Mouse (Mus musculus): ENCODE measurements around the gene Nudt1. TPM values are rescaled to one million over a fixed set of nuclear protein-coding genes. Genes with fewer than 3 reads are reported as not detected.
"Not testable (repeated sequence)": the region's sequence is repeated elsewhere in the genome, so short reads cannot be mapped to it uniquely, and the experiment has no call there.

Nudt1 gene
- polyA plus RNA-seq, 1 experiment from 2014 or later, result 17.9 TPM

DNA sequence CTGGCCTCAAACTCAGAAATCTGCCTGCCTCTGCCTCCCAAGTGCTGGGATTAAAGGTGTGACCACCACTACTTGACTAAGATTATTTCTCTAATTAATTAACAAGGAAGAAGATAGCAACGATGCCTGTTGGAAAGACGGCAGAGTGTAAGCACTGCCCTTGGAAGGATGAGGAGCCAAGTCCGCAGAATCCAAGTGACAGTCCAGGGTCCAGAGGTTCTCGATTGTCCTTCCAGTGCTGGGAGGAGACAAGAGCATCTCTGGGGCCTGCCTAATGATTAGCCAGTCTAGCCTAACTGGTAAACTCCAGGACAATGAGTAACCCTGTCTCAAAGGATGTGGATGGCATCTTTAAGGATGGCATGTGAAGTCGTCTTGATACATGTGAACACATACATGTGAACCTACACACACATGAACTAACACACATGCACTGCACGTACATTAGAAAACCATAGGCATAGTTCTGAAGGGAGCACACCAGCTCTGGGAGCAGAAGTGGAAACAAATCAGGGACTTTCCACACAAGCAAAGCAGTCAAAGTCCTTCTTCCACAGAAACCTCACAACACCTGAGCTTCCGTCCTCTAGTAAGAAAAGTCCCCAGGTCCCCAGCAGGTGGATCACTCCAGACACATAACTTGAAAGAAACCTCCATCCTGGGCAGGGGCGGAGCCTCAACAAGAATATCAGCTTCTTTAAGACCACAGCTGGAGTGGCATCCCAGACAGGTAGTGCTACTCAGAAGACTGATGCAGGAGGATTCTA is 29.5 kb downstream of the Nudt1 start:
- H3K27me3 ChIP-seq (replicated peaks; ENCODE audit: insufficient read depth, low read length), result no peaks in the 10 kb centered on the region
- H3K4me2 ChIP-seq (replicated peaks; ENCODE audit: low read depth, low read length), result no peak overlapping the region
- H3K36me3 ChIP-seq (ENCODE audit: insufficient read depth, low read length), result peaks cover 25% of the 10 kb centered on the region
- DNase-seq (ENCODE audit: low spot score), result no peak
- no peak overlapping the region for H3K4me3 ChIP-seq (ENCODE audit: low read depth, low read length)
- H3K27ac ChIP-seq (ENCODE audit: low read length), result no peak overlapping the region
- no peak overlapping the region for H3K9ac ChIP-seq (replicated peaks; ENCODE audit: low read depth)
- 94% methylated on average over 8 of the region's 8 CpGs for WGBS
- ATAC-seq, result no peak
- H3K9me3 ChIP-seq (ENCODE audit: low read length), result no peaks in the 10 kb centered on the region
- TF ChIP-seq CTCF (IDR thresholded peaks at IDR 0.05) (no peak), EP300 (IDR thresholded peaks at IDR 0.05) (no peak)
- no peaks in the 10 kb centered on the region for H3K4me1 ChIP-seq (ENCODE audit: insufficient read depth, low read depth, low read length)

DNA sequence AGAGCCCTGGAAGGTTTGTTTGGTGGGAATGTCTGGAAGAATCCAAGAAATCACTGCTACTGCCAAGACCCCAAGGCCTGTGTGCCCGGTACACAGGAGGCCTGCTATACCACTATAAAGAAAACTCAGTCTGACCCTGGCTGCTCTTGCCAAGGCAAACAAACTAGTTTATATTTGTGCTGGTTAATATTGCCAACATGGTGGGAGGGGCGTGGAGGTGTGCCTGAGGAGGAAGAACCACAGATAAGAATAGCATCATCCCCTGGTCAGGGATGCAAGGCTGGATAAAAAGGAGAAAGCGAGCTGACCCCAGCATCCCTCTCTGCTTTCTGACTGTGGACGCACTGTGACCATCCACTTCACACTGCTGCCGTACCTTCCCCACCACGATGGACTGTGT is 30.9 kb downstream of the Nudt1 start:
- Histone ChIP-seq H3K27ac (ENCODE audit: low read length) (no peak overlapping the region), H3K4me1 (ENCODE audit: insufficient read depth, low read depth, low read length) (no peaks in the 10 kb centered on the region), H3K9ac (replicated peaks; ENCODE audit: low read depth) (no peak overlapping the region), H3K9me3 (ENCODE audit: low read length) (no peaks in the 10 kb centered on the region), H3K4me3 (ENCODE audit: low read depth, low read length) (no peak overlapping the region), H3K36me3 (ENCODE audit: insufficient read depth, low read length) (peaks cover 31% of the 10 kb centered on the region), H3K4me2 (replicated peaks; ENCODE audit: low read depth, low read length) (no peak overlapping the region), H3K27me3 (replicated peaks; ENCODE audit: insufficient read depth, low read length) (no peaks in the 10 kb centered on the region)
- DNase-seq (ENCODE audit: low spot score) (no peak), ATAC-seq (no peak)
- WGBS, result 93% methylated on average over 6 of the region's 6 CpGs
- TF ChIP-seq CTCF (IDR thresholded peaks at IDR 0.05) (no peak), EP300 (IDR thresholded peaks at IDR 0.05) (no peak)

DNA sequence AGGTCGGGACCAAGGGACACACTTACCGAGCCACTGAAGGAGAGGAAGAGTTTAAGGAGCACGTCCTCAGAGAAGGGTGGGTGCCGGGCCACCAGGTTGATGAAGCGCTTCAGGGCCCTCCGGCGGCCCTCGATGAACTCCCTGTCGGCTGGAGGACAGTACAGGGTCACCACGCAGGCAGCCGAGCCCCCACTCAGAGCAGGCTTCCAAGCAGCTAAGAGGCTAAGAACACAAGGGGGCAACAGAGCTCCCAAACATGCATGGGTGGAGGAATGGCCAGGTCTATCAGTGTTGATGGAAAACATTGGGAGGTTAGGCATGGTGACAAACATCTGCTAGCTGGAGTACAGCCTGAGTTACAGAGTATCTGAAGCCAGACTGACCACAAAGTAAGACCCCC is 34.5 kb downstream of the Nudt1 start:
- H3K27me3 ChIP-seq (replicated peaks; ENCODE audit: insufficient read depth, low read length), result no peaks in the 10 kb centered on the region
- H3K9ac ChIP-seq (replicated peaks; ENCODE audit: low read depth), result no peak overlapping the region
- H3K27ac ChIP-seq (ENCODE audit: low read length), result no peak overlapping the region
- no peaks in the 10 kb centered on the region for H3K4me1 ChIP-seq (ENCODE audit: insufficient read depth, low read depth, low read length)
- WGBS, result 78% methylated on average over 11 of the region's 11 CpGs
- no peak for ATAC-seq
- no peaks in the 10 kb centered on the region for H3K9me3 ChIP-seq (ENCODE audit: low read length)
- TF ChIP-seq EP300 (IDR thresholded peaks at IDR 0.05) (no peak), CTCF (IDR thresholded peaks at IDR 0.05) (peak; percentile 55)
- no peak overlapping the region for H3K4me3 ChIP-seq (ENCODE audit: low read depth, low read length)
- DNase-seq (ENCODE audit: low spot score), result no peak
- H3K4me2 ChIP-seq (replicated peaks; ENCODE audit: low read depth, low read length), result no peak overlapping the region
- peaks cover 31% of the 10 kb centered on the region for H3K36me3 ChIP-seq (ENCODE audit: insufficient read depth, low read length)

DNA sequence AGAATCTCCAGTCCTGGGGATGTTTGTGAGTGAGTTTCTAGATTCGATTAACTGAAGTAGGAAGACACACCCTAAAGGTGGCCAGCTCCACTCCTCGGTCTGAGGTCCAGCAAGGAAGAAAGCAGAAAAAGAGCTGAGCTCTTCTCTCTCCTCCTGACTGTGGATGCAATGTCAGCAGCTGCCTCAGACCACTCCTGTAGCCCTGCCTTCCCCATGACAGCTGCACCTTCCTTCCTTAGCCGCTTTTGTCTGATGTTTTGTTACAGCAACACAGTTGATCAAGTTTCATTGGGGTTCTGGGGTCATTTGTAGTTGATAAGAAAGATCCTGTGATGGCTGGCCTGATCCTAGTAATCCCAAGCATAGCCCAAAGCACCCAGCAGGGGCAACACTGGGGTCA is 36.0 kb downstream of the Nudt1 start:
- no peak overlapping the region for H3K9ac ChIP-seq (replicated peaks; ENCODE audit: low read depth)
- H3K36me3 ChIP-seq (ENCODE audit: insufficient read depth, low read length), result peaks cover 18% of the 10 kb centered on the region
- DNase-seq (ENCODE audit: low spot score), result no peak
- no peak overlapping the region for H3K4me3 ChIP-seq (ENCODE audit: low read depth, low read length)
- H3K27me3 ChIP-seq (replicated peaks; ENCODE audit: insufficient read depth, low read length), result no peaks in the 10 kb centered on the region
- H3K4me1 ChIP-seq (ENCODE audit: insufficient read depth, low read depth, low read length), result no peaks in the 10 kb centered on the region
- no peak overlapping the region for H3K4me2 ChIP-seq (replicated peaks; ENCODE audit: low read depth, low read length)
- no peak for ATAC-seq
- no peaks in the 10 kb centered on the region for H3K9me3 ChIP-seq (ENCODE audit: low read length)
- no peak overlapping the region for H3K27ac ChIP-seq (ENCODE audit: low read length)
- 85% methylated on average over 3 of the region's 3 CpGs for WGBS
- no peak for TF ChIP-seq CTCF (IDR thresholded peaks at IDR 0.05)
- no peak for TF ChIP-seq EP300 (IDR thresholded peaks at IDR 0.05)

DNA sequence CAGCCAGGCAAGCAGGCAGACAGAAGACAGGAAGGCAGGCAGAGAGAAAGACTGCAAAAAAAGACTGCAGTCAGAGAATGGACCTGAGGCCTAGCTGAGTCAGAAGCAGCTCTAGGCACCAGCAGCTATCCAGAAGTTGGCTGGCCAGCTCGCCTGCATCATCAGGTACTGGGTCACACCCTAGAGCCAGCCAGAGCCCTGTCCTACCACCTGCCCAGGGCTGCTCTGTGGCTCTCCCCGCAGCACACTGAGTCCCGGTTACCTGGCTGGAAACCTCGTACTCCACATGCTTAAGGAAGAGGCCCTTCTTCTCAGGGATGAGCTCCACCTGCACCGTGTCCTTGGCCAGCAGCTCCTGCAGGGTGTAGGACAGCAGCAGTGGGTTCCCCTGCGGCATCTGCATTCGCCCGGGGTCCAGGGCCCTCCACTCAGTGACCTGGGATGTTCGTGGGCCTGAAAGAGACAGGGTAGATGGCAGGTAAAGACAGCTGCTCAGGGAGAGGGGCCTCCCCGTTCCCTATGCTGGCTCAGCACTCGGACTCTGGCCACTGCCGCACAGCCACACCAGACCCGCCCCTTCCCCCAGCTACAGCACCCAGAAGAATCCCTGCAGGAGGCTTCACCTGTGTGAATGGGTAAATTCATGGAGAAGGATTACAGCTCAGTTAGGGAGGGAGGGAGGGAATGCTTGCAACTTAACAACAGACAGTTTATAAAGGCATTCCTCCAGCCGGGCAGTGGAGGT is 38.6 kb downstream of the Nudt1 start:
- 80% methylated on average over 14 of the region's 14 CpGs for WGBS
- Histone ChIP-seq H3K27ac (ENCODE audit: low read length) (no peak overlapping the region), H3K27me3 (replicated peaks; ENCODE audit: insufficient read depth, low read length) (no peaks in the 10 kb centered on the region)

DNA sequence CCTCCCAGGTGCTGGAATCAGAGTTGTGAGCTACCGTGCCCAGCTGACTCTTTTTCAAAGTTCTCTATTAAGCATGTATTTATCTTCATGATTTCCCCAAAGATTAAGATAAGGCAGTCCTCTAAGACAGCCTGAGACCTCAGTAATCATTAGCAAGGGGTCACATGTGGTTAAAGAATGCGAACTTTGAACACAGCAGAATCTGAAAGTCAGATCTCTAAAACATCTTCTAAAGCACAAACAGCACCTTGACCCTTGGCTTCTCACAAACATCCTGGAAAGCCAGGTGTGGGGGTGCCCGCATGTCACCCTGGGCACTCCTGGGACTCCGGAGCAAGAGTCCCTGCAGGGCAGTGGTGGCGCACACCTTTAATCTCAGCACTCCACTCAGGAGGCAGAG is 43.0 kb downstream of the Nudt1 start:
- TF ChIP-seq EP300 (IDR thresholded peaks at IDR 0.05) (no peak), CTCF (IDR thresholded peaks at IDR 0.05) (no peak)
- no peak overlapping the region for H3K4me2 ChIP-seq (replicated peaks; ENCODE audit: low read depth, low read length)
- H3K4me3 ChIP-seq (ENCODE audit: low read depth, low read length), result no peak overlapping the region
- no peaks in the 10 kb centered on the region for H3K4me1 ChIP-seq (ENCODE audit: insufficient read depth, low read depth, low read length)
- no peaks in the 10 kb centered on the region for H3K9me3 ChIP-seq (ENCODE audit: low read length)
- H3K36me3 ChIP-seq (ENCODE audit: insufficient read depth, low read length), result 0 out of 2 replicates have a peak, but pooled peaks cover under 1% of the 10 kb centered on the region
- WGBS, result 71% methylated on average over 5 of the region's 5 CpGs
- no peaks in the 10 kb centered on the region for H3K27me3 ChIP-seq (replicated peaks; ENCODE audit: insufficient read depth, low read length)
- DNase-seq (ENCODE audit: low spot score) (no peak), ATAC-seq (no peak)
- H3K9ac ChIP-seq (replicated peaks; ENCODE audit: low read depth), result no peak overlapping the region
- H3K27ac ChIP-seq (ENCODE audit: low read length), result no peak overlapping the region

More for the DNA sequence above, 38.6 kb downstream of the Nudt1 start:
- Histone ChIP-seq H3K36me3 (ENCODE audit: insufficient read depth, low read length) (0 out of 2 replicates have a peak, but pooled peaks cover 9% of the 10 kb centered on the region), H3K4me1 (ENCODE audit: insufficient read depth, low read depth, low read length) (no peaks in the 10 kb centered on the region), H3K4me2 (replicated peaks; ENCODE audit: low read depth, low read length) (no peak overlapping the region), H3K9me3 (ENCODE audit: low read length) (no peaks in the 10 kb centered on the region), H3K4me3 (ENCODE audit: low read depth, low read length) (no peak overlapping the region), H3K9ac (replicated peaks; ENCODE audit: low read depth) (no peak overlapping the region)
- no peak for ATAC-seq
- no peak for TF ChIP-seq EP300 (IDR thresholded peaks at IDR 0.05)
- no peak for TF ChIP-seq CTCF (IDR thresholded peaks at IDR 0.05)
- no peak for DNase-seq (ENCODE audit: low spot score)

DNA sequence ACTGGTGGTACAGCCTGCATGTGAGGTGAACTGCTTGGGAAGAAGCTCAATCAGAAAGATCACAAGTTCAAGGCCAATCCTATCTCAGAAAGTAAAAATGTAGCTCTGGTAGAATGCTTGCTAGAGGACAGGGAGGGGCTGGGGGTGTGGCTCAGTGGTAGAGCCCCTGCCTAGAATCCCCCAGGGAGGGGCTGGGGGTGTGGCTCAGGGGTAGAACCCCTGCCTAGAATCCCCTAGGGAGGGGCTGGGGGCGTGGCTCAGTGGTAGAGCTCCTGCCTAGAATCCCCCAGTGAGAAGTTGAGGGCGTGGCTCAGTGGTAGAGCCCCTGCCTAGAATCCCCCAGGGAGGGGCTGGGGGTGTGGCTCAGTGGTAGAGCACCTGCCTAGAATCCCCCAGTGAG is 46.7 kb downstream of the Nudt1 start:
- not testable (repeated sequence) for H3K36me3 ChIP-seq (ENCODE audit: insufficient read depth, low read length); H3K4me3 ChIP-seq (ENCODE audit: low read depth, low read length); H3K9ac ChIP-seq (replicated peaks; ENCODE audit: low read depth); H3K9me3 ChIP-seq (ENCODE audit: low read length); H3K4me1 ChIP-seq (ENCODE audit: insufficient read depth, low read depth, low read length); H3K27ac ChIP-seq (ENCODE audit: low read length); H3K4me2 ChIP-seq (replicated peaks; ENCODE audit: low read depth, low read length); ATAC-seq; DNase-seq (ENCODE audit: low spot score); H3K27me3 ChIP-seq (replicated peaks; ENCODE audit: insufficient read depth, low read length)
- WGBS, result 90% methylated on average over 2 of the region's 2 CpGs

All from lung, postnatal 0 days (tissue).